Mouse (Mus musculus): Measurements from ENCODE around the gene Ackr2. TPM values are rescaled to one million over a fixed set of nuclear protein-coding genes. Genes with fewer than 3 reads are reported as not detected.

Ackr2 gene
- polyA plus RNA-seq, 1 experiment from 2014 or later, result 0.10 TPM

DNA sequence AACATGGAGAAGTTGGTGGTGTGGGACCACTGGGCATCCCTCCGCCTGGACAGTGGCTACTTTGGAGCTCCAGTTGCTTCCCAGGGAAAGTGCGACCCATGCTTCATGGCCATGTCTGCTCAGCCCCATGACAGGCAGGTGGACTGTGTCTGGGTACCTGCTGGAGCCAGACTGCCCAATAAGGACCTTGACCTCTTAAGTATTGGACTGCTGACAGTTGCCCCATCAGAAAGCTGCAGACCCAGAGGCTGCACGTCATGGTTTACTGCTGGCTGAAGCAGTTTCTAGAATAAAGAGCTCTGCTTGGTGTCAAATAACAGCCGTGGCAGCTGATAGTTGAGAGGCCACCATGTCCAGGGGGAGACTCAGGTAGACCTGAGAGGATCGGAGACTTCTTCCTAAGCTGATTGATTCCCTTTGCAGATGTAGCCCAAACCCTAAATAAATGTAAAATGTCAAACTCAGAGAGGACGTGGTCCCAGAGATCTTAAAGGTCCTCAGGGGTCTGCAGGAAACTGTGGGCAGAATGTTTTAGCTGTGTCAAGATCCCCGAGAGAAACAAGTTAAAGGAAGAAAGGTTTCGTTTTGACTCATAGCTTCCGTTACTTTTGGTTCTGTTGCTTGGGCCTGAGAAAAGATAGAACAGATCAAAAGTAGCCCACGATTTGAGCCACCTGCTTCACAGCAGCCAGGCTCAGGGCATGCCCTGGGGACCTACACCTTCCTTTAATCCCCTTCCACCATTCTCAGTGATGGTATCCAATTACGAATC is 28.7 kb downstream of the Ackr2 start:
- Histone ChIP-seq H3K27me3 (ENCODE audit: control insufficient read depth, insufficient read depth, low read length) (no peaks in the 10 kb centered on the region), H3K27ac (replicated peaks; ENCODE audit: low read depth, low read length) (no peak overlapping the region), H3K36me3 (replicated peaks; ENCODE audit: control insufficient read depth, insufficient read depth, low read depth, low read length) (no peaks in the 10 kb centered on the region), H3K9me3 (replicated peaks; ENCODE audit: control insufficient read depth, low read length) (no peaks in the 10 kb centered on the region), H3K4me3 (ENCODE audit: low read depth, low read length) (no peak overlapping the region), H3K4me1 (ENCODE audit: control insufficient read depth, insufficient read depth, low read length) (peaks cover 3% of the 10 kb centered on the region; the same call in 1 of the 2 replicates), H3K4me2 (ENCODE audit: low read depth, low read length) (no peak overlapping the region), H3K9ac (replicated peaks; ENCODE audit: low read length) (no peak overlapping the region)
- WGBS, result 48% methylated on average over 11 of the region's 11 CpGs
- ATAC-seq (replicated peaks; ENCODE audit: insufficient number of reproducible peaks, low FRiP score, low TSS enrichment, low read depth), result no peak
- no peak for DNase-seq (ENCODE audit: low spot score)

DNA sequence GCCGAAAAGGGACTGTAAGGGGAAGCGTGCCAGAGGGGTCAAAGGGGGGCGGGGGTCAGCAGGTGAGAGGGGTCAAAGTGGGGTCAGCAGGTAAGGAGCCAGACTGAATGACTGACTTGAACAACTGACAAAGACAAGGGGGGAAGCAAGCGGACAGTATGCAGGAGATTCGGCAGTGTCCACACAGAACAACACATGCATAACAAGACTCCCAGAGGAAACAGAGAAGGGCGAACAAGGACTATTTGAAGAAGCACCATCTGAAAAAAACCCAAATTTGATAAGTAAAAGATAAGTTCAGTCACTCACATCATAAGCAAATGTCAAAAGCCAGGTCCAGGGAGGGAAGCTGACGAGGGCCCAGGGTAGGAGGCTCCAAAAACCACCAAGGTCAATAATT is 29.6 kb downstream of the Ackr2 start:
- Histone ChIP-seq H3K27me3 (ENCODE audit: control insufficient read depth, insufficient read depth, low read length) (no peaks in the 10 kb centered on the region), H3K4me3 (ENCODE audit: low read depth, low read length) (no peak overlapping the region), H3K4me1 (ENCODE audit: control insufficient read depth, insufficient read depth, low read length) (peaks cover 3% of the 10 kb centered on the region; the same call in 1 of the 2 replicates), H3K36me3 (replicated peaks; ENCODE audit: control insufficient read depth, insufficient read depth, low read depth, low read length) (no peaks in the 10 kb centered on the region), H3K4me2 (ENCODE audit: low read depth, low read length) (no peak overlapping the region), H3K9me3 (replicated peaks; ENCODE audit: control insufficient read depth, low read length) (no peaks in the 10 kb centered on the region), H3K27ac (replicated peaks; ENCODE audit: low read depth, low read length) (no peak overlapping the region), H3K9ac (replicated peaks; ENCODE audit: low read length) (no peak overlapping the region)
- WGBS, result 75% methylated on average over 7 of the region's 7 CpGs
- no peak for ATAC-seq (replicated peaks; ENCODE audit: insufficient number of reproducible peaks, low FRiP score, low TSS enrichment, low read depth)
- no peak for DNase-seq (ENCODE audit: low spot score)

GRCm38 (mm10) chr9:121928498-121928897 is 30.3 kb downstream of the Ackr2 start:
- Histone ChIP-seq H3K9me3 (replicated peaks; ENCODE audit: control insufficient read depth, low read length) (no peaks in the 10 kb centered on the region), H3K4me3 (ENCODE audit: low read depth, low read length) (no peak overlapping the region), H3K36me3 (replicated peaks; ENCODE audit: control insufficient read depth, insufficient read depth, low read depth, low read length) (no peaks in the 10 kb centered on the region), H3K27me3 (ENCODE audit: control insufficient read depth, insufficient read depth, low read length) (no peaks in the 10 kb centered on the region), H3K27ac (replicated peaks; ENCODE audit: low read depth, low read length) (no peak overlapping the region), H3K4me1 (ENCODE audit: control insufficient read depth, insufficient read depth, low read length) (peaks cover 3% of the 10 kb centered on the region; the same call in 1 of the 2 replicates), H3K9ac (replicated peaks; ENCODE audit: low read length) (no peak overlapping the region), H3K4me2 (ENCODE audit: low read depth, low read length) (no peak overlapping the region)
- WGBS, result 27% methylated on average over 2 of the region's 2 CpGs
- ATAC-seq (replicated peaks; ENCODE audit: insufficient number of reproducible peaks, low FRiP score, low TSS enrichment, low read depth) (no peak), DNase-seq (ENCODE audit: low spot score) (peak; percentile 35)

GRCm38 (mm10) chr9:121934856-121935255 is 36.7 kb downstream of the Ackr2 start:
- H3K4me1 ChIP-seq (ENCODE audit: control insufficient read depth, insufficient read depth, low read length), result no peaks in the 10 kb centered on the region
- no peak overlapping the region for H3K4me3 ChIP-seq (ENCODE audit: low read depth, low read length)
- no peaks in the 10 kb centered on the region for H3K27me3 ChIP-seq (ENCODE audit: control insufficient read depth, insufficient read depth, low read length)
- no peaks in the 10 kb centered on the region for H3K9me3 ChIP-seq (replicated peaks; ENCODE audit: control insufficient read depth, low read length)
- 85% methylated on average over 4 of the region's 4 CpGs for WGBS
- DNase-seq (ENCODE audit: low spot score), result no peak
- no peak overlapping the region for H3K9ac ChIP-seq (replicated peaks; ENCODE audit: low read length)
- H3K4me2 ChIP-seq (ENCODE audit: low read depth, low read length), result no peak overlapping the region
- no peak overlapping the region for H3K27ac ChIP-seq (replicated peaks; ENCODE audit: low read depth, low read length)
- ATAC-seq (replicated peaks; ENCODE audit: insufficient number of reproducible peaks, low FRiP score, low TSS enrichment, low read depth), result no peak
- H3K36me3 ChIP-seq (replicated peaks; ENCODE audit: control insufficient read depth, insufficient read depth, low read depth, low read length), result no peaks in the 10 kb centered on the region

DNA sequence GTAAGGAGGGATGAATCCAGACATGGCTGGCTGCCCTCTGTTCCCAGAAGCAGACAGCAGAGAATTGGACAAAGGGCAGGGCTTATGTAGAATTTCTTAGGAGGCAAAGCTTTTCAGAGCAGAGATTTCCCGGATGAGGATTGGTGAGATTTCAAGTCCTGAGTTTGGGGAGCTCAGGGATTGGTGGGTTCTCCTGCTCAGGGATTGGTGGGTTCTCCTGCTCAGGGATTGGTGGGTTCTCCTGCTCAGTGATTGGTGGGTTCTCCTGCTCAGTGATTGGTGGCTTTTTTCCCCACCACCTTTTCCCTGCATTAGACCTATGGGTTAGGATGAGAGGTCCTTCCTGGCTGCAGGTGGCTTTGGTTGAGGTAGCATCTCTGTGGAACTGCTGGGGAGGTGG is 38.8 kb downstream of the Ackr2 start:
- H3K4me1 ChIP-seq (ENCODE audit: control insufficient read depth, insufficient read depth, low read length), result no peaks in the 10 kb centered on the region
- H3K27me3 ChIP-seq (ENCODE audit: control insufficient read depth, insufficient read depth, low read length), result no peaks in the 10 kb centered on the region
- no peak overlapping the region for H3K4me3 ChIP-seq (ENCODE audit: low read depth, low read length)
- 79% methylated on average over 1 of the region's 1 CpGs for WGBS
- H3K36me3 ChIP-seq (replicated peaks; ENCODE audit: control insufficient read depth, insufficient read depth, low read depth, low read length), result no peaks in the 10 kb centered on the region
- no peak overlapping the region for H3K27ac ChIP-seq (replicated peaks; ENCODE audit: low read depth, low read length)
- ATAC-seq (replicated peaks; ENCODE audit: insufficient number of reproducible peaks, low FRiP score, low TSS enrichment, low read depth) (0 out of 2 replicates have a peak, but pooled peaks have one; percentile 15), DNase-seq (ENCODE audit: low spot score) (peak; percentile 12)
- no peak overlapping the region for H3K4me2 ChIP-seq (ENCODE audit: low read depth, low read length)
- no peaks in the 10 kb centered on the region for H3K9me3 ChIP-seq (replicated peaks; ENCODE audit: control insufficient read depth, low read length)
- no peak overlapping the region for H3K9ac ChIP-seq (replicated peaks; ENCODE audit: low read length)

DNA sequence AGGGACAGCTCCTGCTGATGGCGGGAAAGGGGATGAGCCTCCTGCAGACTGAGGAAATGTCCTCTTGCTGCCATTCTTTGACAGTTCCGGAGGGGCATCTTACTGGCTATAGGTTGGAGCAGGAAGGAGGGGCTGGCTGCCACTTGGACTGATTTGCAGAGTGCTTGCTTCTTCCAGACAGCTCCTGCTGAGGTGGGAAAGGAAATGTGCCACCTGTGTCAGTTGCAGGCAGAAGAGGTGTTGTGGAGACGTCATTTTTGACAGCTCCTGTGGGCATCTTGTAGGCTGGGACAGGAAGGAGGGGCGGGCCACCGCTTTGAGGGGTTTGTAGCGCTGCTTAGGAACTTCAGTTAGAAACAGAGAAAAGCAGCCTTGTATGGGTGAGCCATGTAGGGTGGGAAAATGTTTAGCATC is 39.3 kb downstream of the Ackr2 start:
- Histone ChIP-seq H3K9ac (replicated peaks; ENCODE audit: low read length) (peak overlapping the region; percentile 32), H3K9me3 (replicated peaks; ENCODE audit: control insufficient read depth, low read length) (no peaks in the 10 kb centered on the region), H3K4me2 (ENCODE audit: low read depth, low read length) (peak overlapping the region; percentile 32; the same call in 1 of the 2 replicates), H3K4me3 (ENCODE audit: low read depth, low read length) (peak overlapping the region; percentile 45), H3K27ac (replicated peaks; ENCODE audit: low read depth, low read length) (no peak overlapping the region), H3K36me3 (replicated peaks; ENCODE audit: control insufficient read depth, insufficient read depth, low read depth, low read length) (no peaks in the 10 kb centered on the region), H3K4me1 (ENCODE audit: control insufficient read depth, insufficient read depth, low read length) (no peaks in the 10 kb centered on the region), H3K27me3 (ENCODE audit: control insufficient read depth, insufficient read depth, low read length) (no peaks in the 10 kb centered on the region)
- ATAC-seq (replicated peaks; ENCODE audit: insufficient number of reproducible peaks, low FRiP score, low TSS enrichment, low read depth) (peak; percentile 30; the same call in 1 of the 2 replicates), DNase-seq (ENCODE audit: low spot score) (no peak)
- 67% methylated on average over 6 of the region's 6 CpGs for WGBS

GRCm38 (mm10) chr9:121937944-121938355 is 39.8 kb downstream of the Ackr2 start:
- H3K27ac ChIP-seq (replicated peaks; ENCODE audit: low read depth, low read length), result no peak overlapping the region
- no peaks in the 10 kb centered on the region for H3K9me3 ChIP-seq (replicated peaks; ENCODE audit: control insufficient read depth, low read length)
- 48% methylated on average over 21 of the region's 21 CpGs for WGBS
- DNase-seq (ENCODE audit: low spot score), result peak; percentile 64
- peak overlapping the region; percentile 45 for H3K4me3 ChIP-seq (ENCODE audit: low read depth, low read length)
- H3K9ac ChIP-seq (replicated peaks; ENCODE audit: low read length), result peak overlapping the region; percentile 60
- H3K4me1 ChIP-seq (ENCODE audit: control insufficient read depth, insufficient read depth, low read length), result no peaks in the 10 kb centered on the region
- H3K27me3 ChIP-seq (ENCODE audit: control insufficient read depth, insufficient read depth, low read length), result no peaks in the 10 kb centered on the region
- H3K36me3 ChIP-seq (replicated peaks; ENCODE audit: control insufficient read depth, insufficient read depth, low read depth, low read length), result no peaks in the 10 kb centered on the region
- ATAC-seq (replicated peaks; ENCODE audit: insufficient number of reproducible peaks, low FRiP score, low TSS enrichment, low read depth), result peak; percentile 74
- peak overlapping the region; percentile 32 for H3K4me2 ChIP-seq (ENCODE audit: low read depth, low read length)

GRCm38 (mm10) chr9:121943005-121943404 is 44.9 kb downstream of the Ackr2 start:
- Histone ChIP-seq H3K9me3 (replicated peaks; ENCODE audit: control insufficient read depth, low read length) (no peaks in the 10 kb centered on the region), H3K36me3 (replicated peaks; ENCODE audit: control insufficient read depth, insufficient read depth, low read depth, low read length) (no peaks in the 10 kb centered on the region), H3K9ac (replicated peaks; ENCODE audit: low read length) (no peak overlapping the region), H3K4me3 (ENCODE audit: low read depth, low read length) (no peak overlapping the region), H3K27me3 (ENCODE audit: control insufficient read depth, insufficient read depth, low read length) (no peaks in the 10 kb centered on the region), H3K4me1 (ENCODE audit: control insufficient read depth, insufficient read depth, low read length) (no peaks in the 10 kb centered on the region), H3K27ac (replicated peaks; ENCODE audit: low read depth, low read length) (no peak overlapping the region), H3K4me2 (ENCODE audit: low read depth, low read length) (no peak overlapping the region)
- WGBS, result 87% methylated on average over 3 of the region's 3 CpGs
- ATAC-seq (replicated peaks; ENCODE audit: insufficient number of reproducible peaks, low FRiP score, low TSS enrichment, low read depth), result no peak
- DNase-seq (ENCODE audit: low spot score), result no peak
